Mouse (Mus musculus) natural killer cell, adult 2 months (primary cell): ENCODE results near the gene Hk1.

ENCODE experiments used
- DNase-seq, 2 experiments: peaks; one replicate each; pipeline ENCODE4 v3.0.0; 2022; ENCODE audit warnings: low spot score in 2 of 2

Gene Hk1

DNA sequence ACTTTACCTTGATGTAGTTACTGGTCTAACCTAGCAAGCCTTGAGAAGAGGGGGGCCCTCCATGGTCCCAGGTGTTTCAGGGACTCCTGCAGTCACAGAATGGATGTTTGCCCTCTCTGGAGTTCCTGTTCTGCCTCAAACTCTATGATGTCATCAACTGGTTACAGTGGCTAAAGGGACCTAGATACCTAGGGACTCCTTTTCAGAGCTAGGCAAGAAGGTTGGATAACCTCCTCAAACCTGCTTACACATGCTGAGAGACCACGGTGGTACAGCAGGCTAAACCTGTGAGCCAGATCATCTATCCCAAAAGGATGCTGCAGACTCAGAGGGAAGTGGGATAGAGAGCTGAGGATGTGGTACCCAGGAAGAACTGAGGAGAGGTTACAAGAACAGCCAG is at the start of gene Hk1:
Gene Hk1, minus strand, starts transcription at position 101 of the 400 bp plus-strand sequence.
- no peak for DNase-seq

DNA sequence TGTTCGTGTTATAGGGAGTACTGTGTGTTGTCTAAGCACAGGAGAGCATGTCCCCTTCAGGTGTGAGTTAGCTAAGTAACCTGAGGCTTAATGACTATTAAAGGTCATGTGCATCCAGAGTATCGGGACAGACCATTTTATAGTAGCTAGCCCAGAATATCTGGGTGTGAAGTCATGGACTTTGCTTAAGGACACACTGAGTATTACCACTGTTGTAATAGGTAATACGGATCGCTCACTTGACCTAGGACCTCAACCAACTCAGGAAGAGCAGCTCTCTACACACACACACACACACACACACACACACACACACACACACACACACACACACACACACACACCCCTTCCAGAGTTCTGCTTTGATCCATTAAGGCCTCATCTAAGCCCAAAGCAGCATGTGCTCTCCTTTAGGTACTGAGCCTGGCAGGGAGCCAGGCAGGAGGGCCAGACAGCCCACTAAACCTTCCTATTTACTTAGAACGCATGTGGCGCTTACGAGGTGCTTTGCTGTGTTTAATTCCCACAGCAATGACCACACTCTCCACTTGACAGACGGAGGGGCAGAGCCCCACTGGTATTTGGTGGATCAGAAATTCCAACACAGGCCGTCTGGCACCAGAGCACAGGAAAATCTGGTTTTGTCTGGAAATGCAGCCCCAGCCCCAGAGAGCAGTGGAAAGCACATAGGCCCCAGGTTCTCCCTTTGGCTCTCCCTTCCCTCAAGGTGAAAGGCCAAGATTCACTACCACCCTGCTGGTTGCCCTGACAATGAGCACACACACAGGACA is 45.6 kb upstream of the Hk1 start:
- DNase-seq, result no peak

GRCm38 (mm10) chr10:62422255-62422654 is 42.5 kb upstream of the Hk1 start, which contains the start of gene Hkdc1:
Hkdc1 (minus strand) TSS chr10:62422491.
- no peak for DNase-seq

GRCm38 (mm10) chr10:62421127-62421526 is 41.4 kb upstream of the Hk1 start:
- no peak for DNase-seq

- no peak for DNase-seq
Observed at GRCm38 (mm10) chr10:62420399-62420798, 40.7 kb upstream of the Hk1 start.

DNA sequence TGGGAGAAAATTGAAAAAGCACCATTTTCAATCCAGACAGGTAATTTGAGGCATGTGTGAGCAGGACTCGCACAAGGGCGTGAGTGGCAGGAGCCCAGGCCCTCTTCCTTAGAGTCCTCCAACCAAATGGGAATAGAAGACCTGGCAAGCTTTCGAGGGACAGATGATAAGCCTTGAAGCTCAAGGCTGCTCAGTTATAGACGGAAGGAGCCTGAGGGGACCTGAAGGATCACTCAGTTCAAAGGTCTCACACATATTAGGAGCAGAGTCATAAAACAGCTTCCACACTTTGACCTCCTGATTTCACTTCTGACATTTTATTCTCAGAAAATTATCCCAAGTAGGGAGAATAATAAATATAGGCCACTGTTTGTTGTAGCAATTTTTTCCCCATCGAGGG is 39.7 kb upstream of the Hk1 start:
- no peak for DNase-seq

DNA sequence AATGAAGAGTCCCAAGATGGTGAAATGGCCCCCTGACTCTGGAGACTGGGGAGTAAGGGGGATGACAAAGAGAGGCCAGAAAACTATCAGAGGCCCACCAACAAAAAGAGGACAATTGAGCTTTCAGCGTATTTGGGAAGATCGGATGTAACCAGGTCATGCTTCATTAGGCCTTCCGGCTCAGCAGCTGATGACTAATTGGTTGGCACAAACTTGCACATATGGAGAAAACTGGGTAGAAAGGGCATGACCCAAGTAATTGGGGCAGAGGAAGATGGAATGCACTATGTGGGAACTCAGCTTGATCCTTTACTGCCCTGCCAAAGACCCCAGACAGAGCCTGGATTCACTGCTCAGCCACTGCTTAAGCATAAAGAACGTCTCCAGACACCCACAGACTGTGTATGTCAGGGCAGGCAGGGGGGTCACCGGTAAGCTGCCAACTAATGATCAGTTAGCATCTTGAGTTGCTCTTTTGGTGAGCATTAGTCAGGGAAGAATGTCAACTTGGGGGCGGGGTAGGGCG is 39.2 kb upstream of the Hk1 start:
- no peak for DNase-seq

GRCm38 (mm10) chr10:62413606-62413982 is 33.9 kb upstream of the Hk1 start:
- no peak for DNase-seq

DNA sequence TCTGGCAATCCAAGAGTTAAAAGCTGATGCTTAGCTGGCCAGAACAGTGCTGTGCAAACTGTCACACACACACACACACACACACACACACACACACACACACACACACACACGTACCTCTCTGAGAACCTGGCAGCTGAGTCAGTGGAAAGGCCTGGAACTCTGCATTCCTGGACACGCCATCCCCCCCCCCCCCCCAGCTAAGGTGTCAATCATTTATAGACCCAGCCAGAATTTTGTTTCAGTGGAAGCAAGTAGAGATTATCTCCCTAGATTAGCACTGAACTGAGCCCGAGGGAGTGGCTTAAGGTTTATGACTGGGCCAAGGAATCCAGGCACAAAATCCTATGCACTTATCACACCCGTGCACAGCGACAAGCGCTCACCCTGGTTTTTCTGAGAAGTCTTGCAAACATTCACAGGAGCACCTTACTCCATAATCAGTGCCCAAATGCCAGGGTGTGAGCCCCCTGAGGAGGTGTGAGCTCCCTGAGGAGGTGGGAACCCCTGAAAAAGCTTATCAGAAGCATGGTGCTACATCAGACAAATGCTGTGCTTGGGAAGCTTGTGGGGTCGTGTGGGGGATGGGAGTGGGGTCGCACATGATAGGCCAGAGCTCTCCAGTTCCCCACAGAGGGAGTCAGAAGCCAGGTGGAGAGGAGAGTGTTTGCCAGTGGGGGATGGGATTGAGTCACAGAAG is 33.3 kb upstream of the Hk1 start:
- no peak for DNase-seq

- no peak for DNase-seq
Observed at GRCm38 (mm10) chr10:62411431-62412410, 32.0 kb upstream of the Hk1 start.

- peak; percentile 7 to 45 for DNase-seq
Observed at GRCm38 (mm10) chr10:62410943-62411342, 31.2 kb upstream of the Hk1 start.

DNA sequence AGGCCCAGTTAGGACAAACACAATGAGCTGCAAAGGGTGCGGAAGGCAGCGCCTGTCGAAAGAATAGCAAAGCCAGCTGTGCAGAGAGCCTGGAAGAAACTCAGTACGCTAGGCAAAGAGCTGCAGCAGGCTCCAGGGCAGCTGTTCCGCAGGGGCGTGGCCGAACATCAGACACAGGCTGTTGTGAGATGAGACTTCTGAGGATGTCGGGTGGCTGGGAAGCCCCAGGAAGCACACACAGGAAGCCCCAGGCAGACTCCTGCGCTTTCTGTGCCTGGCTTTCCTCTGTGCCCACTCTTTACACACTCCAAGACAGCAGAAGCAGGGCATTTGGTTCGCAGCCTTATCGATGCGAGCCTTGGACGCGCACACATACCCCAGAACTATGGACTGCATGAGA is 25.2 kb upstream of the Hk1 start:
- DNase-seq, result no peak

DNA sequence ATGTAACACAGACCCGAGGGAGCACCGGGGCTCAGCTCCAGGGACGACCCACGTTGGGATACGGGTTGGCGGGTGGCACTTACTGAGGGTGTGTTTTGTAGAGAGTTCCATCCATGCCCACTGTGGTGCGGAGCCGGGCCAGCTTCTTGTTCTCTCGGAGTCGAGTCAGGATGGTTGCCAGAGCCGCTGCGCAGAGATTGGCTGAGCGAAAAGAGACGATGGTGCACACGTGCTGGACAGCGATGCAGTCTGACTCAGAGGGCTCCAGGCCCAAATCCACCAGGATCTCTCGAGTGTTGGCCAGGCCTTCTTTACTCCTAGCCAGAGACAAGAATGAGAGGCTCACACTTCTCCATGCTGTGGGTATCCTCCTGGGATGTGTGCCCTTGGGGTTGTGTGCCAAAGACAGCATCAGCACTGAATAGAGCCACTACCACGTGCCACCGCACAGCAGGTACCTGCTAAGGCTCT is 22.0 kb upstream of the Hk1 start:
- no peak for DNase-seq

GRCm38 (mm10) chr10:62383011-62383410 is 3.3 kb upstream of the Hk1 start:
- no peak for DNase-seq

DNA sequence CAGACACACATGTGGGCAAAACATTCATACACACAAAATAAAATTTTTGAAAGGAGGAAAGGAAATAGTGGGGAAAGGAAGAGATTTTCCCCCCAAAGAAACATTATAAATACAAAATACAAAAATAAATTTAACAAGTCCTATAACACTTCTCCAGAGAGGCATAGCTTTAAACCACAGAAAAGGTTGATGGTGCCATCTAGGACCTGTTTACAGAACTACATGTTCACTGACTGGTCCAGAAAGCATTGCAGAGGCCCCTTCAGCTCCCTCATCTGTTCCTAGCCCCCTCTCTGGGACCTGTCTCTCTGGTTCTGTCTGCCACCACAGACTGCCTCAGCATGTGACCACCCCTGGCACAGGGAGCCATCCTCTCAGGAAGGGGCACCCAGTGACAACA is 1.2 kb upstream of the Hk1 start:
- DNase-seq, result no peak

GRCm38 (mm10) chr10:62358827-62359226 is 20.9 kb downstream of the Hk1 start:
- no peak for DNase-seq

- no peak for DNase-seq
Observed at GRCm38 (mm10) chr10:62356105-62356730, 23.5 kb downstream of the Hk1 start.

DNA sequence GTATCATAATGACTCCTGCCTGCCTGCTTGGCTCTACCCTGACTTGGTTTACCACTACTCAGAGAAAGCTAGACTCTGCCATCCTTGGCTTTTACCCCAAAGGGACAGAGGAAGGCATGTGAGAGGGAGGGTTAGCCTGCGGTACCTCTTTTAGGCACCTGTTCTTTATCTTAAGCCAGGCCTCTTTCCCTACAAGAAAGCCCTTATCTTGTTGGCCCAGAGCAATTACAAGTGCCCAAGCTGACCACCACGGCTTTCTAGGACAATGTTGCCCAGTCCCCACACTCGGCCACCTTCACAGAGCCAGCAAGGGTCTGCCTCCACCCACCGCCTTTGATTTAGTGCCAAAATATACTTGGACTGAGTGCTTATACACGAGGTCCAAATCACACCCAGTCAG is 34.6 kb downstream of the Hk1 start:
- no peak for DNase-seq

DNA sequence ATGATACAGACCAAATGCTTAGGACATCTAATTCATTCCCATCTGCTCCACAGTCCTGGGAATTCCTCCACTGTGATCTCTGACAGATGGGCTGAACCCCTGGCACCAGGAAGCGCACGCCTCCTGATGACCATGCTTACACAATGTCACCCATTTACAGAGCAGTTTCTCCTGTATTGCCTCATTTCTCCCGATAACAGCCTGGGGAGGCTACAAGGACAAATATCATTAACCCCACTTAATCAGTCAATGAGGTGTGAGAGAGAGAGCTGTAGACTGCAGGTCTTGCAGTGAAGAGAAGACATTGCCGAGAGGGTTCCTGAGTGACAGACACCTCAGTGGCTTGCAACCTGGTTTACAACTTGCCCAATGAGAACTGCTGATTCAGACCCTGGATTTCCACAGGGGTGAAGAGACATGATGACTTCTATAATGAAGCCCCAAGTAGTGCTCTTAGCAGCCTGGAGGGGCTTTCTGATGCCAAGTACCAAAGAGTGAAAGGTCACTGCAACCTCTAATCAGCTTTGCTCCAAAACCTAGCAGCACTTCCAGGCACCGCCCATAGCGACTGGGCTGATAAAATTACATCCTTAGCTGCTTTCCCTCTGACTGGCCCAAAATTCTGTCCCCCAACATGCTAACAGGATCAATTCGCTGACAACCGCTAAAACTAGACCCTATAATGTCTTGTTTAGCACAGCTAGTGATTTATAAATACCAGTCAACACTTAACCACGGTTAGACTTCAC is 35.5 kb downstream of the Hk1 start:
- no peak for DNase-seq

- DNase-seq, result no peak
Observed at GRCm38 (mm10) chr10:62342512-62342911, 37.2 kb downstream of the Hk1 start.

- DNase-seq, result no peak
Observed at GRCm38 (mm10) chr10:62341956-62342355, 37.8 kb downstream of the Hk1 start.
